Mouse (Mus musculus) naive thymus-derived CD4-positive, alpha-beta T cell, adult 2 months (primary cell): ENCODE measurements around the gene Bcl11a.

Experiments used
- DNase-seq: peaks from one replicate; pipeline ENCODE4 v3.0.0-alpha.2; 2011; ENCODE audit warnings: low read depth

Bcl11a gene

DNA sequence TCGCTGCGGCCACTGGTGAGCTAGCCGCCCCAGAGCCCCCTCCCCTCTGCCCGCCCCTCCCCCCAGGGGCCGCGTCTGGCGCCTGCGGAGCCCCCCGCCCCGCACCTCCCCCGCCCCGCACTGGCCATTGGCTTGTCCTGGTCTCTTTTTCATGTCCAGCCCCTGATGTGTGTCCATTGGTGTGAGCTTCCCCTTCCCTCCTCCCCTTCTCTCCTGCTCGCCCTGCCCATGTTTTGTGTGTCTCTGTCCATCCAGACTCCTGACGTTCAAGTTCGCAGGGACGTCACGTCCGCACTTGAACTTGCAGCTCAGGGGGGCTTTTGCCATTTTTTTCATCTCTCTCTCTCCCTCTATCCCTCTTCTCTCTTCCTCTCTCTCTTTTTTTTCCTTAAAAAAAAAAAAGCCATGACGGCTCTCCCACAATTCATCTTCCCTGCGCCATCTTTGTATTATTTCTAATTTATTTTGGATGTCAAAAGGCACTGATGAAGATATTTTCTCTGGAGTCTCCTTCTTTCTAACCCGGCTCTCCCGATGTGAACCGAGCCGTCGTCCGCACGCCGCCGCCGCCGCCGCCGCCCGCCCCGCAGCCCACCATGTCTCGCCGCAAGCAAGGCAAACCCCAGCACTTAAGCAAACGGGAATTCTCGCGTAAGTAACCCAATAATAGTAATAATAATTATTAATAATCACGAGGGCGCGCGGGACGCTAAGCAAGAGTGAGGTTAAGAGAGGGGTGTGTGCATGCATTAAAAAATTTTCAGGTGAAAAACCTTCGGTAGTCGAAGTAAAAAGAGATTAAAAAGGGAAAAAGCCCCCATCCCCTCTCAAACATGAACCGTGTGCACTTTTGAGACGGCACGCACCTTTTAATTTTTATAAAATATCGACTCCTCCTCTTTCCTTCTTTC, at the start of gene Bcl11a:
Bcl11a (plus strand) TSS at position 262 of the 911 bp plus-strand sequence.
- DNase-seq, result no peak

DNA sequence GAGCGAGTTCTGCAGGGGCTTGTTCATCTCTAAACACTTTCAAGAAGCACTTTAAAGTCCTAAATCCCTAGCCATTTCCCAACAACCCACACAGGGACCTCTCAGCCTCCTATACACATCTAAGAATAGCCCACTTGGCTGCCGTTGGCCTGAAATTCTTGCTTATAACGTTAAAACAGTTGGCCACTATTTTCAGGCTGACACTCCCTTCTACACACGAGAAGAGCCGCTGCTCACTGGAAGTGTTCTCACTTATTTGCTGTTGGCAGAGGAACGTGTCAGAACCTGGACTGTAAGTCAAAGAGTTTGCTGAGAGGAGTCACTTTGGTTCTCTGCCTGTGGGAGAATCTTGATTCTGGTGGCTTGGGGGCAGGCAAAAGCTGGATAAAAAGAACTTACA, 33.8 kb upstream of the Bcl11a start:
- DNase-seq, result no peak

DNA sequence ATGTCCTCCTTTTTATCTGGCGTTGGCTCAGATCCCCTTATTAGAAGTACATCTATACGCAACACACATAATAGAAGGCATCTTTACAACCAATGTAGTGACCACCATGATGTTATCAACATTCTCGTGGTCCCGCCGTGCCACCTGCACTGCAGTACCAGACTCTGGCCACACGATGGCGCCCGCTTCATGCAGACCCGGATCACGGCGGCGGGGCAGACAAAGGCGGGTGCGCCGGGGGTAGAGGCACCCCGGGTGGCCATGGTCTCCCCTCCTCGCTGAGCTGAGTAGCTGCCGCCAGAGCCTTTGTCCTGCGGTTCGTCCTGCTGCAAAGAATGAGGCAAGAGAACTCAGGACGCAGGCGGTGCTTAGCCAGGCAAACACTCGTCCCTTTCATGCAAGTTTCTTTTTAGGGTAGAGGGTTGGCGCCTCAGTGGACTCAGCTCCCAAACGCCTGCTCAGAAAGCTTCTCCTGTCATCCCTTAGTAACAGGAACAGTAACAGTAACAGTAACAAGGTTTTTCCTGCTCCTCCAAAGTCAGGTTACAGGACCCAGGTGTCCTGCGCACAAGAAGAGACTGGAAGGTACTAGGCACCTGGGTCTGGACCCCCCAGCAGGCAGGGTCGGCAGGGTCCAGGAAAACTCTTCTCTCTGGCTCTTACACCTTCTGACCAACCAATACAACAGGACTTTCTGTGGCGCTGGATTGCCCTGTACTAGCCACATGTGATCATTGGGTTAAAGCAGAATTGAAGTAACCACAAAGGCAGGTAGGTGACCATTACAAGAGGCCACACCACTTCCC, 28.4 kb upstream of the Bcl11a start:
- peak; percentile 68 for DNase-seq

DNA sequence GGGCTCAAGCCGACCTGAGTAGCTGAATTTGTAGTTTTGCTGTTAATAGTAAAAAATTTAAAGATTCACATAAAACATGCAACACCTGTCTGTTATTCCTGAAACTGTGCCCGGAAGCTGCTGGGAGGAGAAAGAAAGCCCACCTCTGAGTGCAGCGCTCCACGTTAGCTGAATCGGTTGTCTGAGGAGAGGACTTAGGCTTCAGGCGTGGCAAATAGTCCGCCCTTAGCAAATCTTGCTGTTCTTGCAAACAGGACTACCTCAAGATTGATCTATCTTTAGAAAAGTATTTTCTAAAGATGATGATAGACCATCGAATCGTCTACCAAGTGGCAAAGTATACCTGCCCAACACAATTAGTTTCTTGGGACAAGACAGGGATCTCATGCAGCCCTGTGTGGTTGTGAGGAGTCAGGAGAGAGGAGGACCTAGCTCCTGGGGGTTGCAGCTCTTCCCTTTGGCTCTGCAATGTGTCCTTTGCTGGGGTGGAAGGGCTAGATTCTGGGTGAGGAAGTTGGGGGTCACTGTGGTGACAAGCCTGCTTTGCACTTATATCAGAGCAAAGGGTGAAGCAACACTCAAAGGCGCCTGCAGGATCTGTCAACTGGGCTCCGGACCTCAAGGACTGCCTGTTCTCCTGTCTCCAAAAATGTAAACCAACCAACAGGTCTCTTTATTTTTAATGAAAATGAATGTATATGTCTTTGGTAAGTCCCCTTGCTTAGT, 27.7 kb upstream of the Bcl11a start:
- DNase-seq, result no peak

DNA sequence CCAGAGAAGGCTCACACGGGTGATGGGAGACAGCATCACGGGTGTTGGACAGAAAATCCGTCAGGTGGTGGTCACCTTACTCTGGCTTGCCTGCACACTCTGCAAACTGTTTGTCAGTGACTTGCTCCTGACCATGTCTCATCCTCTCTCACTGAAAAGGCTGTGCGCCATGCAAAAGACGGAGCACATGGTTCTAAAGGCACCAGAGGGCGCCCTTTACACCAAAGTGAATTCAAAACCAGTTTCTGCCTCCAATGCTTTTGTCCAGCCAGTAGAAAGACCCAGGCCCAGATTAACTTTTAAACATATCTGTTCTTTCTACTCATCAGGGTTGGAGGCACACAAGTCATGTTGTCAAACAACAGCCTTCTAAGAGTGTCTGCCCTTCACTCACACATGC, 25.0 kb upstream of the Bcl11a start:
- no peak for DNase-seq

DNA sequence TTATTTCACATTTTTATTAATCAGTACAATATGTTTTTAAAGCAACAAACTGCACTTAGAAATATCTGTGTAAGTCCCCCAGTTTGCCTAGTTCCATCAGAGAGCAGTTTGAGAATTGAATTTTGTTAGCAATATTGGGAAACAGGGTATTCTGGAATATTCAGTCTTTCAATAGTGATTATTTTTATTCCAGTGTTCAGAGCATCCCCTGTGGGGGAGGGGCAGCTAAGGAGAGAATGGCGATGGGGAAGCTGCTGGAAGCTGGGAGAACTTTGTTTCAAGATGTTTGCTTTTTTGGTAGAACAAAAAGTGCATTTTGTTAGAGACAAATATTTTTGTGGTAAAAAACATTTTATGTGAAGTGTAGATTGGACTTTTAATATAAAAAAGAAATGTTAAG, 18.7 kb upstream of the Bcl11a start:
- no peak for DNase-seq

DNA sequence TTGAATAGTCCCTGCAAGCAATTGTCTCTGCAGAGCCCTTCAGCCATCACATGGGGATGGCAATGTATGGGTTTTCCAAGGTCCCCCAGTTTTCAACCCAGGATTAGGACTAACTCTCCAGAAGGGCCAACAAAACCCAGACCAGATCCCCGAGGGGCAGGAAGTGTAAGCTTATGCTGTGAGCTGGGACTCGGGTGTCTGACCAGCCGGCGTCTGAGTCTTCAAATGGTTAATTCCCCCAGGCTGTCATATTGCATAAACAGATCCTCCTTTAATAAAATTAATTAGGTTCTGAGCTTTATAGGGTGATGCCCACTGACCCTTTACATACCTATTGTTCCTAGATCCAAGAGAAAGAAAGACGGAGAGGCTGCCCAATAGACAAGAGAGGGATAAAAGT, 17.4 kb upstream of the Bcl11a start:
- DNase-seq, result no peak

DNA sequence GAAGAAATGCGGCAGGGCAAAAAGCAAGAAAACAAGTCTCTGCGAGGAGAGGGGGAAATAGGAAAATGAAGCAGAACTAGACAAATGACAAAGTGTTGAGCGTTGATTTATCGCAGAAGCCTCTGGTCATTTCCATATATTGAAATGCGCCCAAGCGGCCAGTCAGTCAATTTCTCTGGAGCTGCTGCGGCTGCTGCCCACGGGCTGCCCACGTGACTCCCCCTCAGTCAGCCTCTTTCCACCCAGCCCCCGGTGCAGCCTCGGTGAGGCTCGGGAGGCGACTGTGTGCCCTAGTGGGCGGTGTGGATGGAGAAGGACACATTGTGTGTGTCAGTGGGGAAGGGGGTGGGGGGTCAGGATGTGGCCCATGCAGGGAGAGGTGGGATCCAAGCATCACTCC, 16.0 kb upstream of the Bcl11a start:
- DNase-seq, result no peak

DNA sequence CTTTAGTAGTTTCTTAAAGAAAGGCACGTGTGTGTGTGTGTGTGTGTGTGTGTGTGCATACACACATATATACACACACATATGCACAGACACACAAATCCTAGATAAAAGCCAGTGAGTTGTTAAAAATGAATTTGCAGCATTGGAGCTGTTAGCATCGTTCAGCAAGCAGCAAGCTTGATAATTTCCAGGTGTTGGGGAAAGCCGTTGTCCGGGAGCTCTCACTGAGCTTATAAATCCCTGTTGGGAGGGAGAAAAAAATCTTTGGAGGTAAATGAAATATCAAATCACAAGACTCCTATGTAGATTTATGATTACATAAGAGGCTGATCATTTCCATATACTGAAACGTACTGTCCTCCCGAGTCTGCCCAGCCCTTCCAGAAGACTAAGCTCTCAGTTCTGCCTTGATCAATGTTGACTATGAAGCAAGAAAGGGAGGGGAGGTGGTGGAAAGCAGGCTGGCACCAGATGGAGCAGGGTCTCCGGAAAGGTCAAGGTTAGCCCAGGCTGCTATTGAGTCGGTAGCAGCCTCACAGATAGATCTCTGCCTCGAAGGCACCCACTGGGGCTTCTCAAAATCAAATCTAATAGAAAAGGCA, 15.3 kb upstream of the Bcl11a start:
- DNase-seq, result no peak

DNA sequence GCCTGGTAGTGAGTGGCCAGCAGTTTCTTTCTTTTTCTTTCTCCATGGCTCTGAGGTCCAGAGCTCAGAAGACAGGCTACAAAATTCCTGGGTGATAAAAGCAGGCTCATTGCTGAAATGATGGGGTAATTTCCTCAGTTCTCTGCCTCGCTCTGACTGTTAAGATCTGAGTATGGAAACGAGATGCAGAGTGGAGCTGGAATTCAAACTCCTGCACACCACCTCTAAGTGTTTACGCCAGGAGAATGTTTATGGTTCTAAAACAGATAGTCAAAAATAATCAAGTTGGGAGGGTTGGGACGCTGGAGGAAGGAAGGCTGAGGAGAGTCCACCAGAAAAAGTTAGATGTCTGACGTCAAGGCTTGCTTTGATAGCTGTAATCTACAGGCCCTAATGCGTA, 13.6 kb upstream of the Bcl11a start:
- DNase-seq, result no peak

DNA sequence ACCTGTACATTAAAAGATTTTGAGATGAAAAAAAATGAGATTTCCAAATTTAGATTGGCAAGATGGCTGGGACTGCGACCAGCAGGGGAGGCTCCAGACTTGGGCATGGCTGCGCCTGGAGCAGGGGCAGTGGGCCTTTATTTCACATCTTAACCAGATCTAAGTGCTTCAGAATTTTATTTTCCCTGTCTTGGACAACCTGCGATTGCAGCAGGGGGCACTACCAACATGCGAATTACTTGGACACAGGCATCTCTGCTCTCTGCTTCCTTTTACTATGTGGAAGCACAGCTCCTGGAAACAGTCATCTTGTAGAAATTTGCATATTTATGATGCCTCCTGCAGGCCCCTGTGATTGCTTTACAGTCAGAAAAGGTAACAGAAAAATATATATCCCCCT, 12.5 kb upstream of the Bcl11a start:
- no peak for DNase-seq

DNA sequence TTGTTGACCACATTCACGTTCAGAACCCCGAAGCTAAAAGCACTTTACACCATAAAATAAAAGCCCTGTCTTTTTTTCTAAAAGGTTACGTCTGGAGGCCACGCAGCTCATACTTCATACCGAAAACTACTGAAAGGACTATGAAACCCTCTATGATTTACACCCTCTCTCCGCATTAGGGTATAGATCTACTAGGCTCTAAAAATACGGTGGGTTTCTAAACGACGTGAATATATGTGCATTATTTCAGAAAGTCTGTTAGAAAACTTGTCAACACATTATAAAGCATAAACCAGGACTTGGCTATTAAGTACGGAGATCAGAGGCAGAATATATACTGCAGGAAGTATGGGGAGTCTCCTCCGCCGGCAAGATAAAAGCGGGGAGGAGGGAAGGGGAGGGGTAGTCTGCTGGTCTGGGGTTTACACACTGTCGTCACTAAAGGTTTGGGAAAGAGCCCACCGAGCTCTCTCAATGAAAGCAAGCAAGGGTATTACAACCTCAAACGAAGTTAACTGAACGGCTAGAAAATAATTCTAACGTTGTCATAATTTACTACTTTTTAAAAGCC, 3.8 kb upstream of the Bcl11a start:
- DNase-seq, result peak; percentile 32

DNA sequence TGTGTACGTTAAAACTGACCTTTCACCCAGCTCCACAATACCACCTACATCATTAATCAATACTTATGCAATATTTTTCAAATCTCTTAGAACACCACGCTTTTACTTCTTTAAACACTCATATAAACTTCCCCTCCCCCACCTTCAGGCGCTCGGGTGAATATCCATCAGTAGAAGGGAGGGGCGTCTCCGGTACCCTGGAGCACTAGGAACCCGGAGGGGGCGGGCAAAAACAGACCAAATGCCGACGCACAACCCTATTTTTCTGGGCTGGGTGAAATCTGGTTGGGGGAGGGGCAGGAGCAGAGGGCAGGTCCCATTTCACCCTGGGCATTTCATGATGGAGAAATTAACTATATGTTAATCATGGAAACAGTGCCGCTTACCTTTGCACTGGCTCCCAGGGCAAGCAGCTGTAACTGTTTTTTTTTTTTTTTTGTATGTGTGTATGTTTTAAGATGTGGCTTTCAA, 3.2 kb upstream of the Bcl11a start, which contains the start of gene A830031A19Rik:
A830031A19Rik (minus strand) TSS at position 421 of the 471 bp plus-strand sequence.
- peak; percentile 21 for DNase-seq

DNA sequence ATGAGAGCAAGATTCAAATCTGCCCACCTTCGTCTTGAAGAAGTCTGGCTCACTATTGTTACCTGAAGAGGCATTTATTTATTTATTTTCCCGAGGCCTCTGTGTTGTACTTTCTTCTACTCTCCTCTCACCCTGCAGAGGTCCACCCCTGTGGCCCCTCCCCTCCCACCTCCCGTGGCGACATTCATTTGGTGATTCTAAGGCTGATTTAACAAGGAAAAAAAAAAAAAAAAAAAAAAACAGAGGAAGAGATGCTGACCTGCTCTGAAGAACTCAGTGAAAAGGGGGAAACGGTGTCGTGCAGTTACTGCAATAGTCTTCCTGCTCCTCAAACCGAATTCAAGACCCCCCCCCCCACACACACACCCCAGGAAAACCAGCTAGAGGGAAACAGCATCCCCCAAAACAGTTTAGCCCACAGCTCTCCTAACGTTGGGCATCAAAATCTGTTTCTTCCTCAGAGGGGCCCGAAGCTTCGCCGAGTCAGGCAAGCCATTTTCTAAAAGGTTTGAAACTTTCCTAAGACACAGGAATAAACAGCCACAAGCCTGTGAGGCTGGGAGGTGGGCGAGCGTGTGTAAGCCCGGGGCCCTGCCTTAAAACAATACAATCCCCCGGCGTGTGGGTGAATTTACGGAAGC, 2.2 kb upstream of the Bcl11a start:
- DNase-seq, result peak; percentile 18

DNA sequence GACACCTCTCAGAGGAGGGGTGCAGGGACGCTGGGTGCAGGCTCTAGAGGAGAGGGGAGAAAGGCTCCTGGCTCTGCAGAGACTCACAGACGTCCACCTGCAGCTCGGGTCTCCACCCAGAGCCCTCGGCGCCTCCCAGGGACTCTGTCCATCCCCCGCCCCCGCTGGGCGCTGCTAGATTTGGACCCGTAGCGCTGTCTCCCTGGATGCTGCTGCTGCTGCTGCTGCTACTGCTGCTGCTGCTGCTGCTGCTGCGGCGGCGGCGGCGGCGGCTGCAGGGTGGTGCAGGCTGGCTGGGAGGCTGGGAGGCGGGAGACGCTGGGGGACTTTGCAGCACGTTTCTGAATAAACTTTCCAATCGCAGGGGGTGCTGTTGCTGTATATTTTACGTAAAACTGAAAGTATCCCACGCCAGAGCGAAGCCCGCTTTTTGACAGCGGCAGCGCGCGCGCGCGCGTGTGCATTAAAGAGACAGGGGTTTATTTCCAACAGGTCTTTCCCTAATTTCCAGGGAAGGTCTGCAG, 1.7 kb upstream of the Bcl11a start:
- peak; percentile 57 for DNase-seq

DNA sequence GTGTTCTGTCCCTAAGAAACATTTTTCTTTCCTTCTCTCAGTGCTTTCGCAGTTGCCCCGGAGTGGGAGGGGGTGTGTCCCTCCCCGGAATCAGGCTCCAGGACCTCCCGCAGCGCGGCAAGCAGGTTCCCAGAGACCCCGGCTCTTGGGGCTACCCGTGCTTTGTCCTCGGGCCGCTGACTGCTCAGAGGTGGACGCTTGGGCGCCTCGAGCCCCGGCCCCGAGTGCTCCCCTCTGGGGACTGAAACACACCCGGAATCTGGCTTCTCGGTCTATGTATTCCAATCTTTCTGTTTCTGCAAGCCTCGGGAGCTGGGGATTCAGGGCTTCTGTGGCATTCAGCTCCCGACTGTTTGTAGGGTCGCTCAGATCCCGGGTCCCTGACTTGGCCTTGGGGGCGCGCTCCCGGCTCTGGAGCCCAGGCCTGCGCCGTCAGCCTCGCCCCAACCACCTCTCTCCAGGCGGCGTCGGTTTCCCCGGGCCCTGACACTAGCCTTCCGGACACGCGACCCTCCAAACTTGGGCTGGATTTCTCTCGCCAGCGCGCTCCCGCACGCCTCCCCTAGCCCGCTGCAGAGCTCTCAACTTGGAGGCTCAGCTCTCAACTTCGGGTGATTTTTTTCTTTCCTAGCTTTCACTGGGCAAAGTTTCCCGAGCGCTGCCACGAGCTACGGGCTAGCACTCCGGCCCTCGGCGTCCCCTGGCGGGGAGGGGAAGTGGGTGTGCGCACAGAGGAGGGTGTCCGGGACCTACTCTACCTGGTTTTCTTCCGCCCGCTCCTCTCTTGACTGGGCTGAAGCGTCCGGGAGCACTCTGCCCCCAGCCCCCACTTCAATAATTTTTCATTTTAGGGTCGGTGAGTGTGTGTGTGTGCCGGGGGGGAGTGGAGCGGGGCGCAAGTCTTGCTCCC, 780 bp upstream of the Bcl11a start:
- DNase-seq, result peak; percentile 21

DNA sequence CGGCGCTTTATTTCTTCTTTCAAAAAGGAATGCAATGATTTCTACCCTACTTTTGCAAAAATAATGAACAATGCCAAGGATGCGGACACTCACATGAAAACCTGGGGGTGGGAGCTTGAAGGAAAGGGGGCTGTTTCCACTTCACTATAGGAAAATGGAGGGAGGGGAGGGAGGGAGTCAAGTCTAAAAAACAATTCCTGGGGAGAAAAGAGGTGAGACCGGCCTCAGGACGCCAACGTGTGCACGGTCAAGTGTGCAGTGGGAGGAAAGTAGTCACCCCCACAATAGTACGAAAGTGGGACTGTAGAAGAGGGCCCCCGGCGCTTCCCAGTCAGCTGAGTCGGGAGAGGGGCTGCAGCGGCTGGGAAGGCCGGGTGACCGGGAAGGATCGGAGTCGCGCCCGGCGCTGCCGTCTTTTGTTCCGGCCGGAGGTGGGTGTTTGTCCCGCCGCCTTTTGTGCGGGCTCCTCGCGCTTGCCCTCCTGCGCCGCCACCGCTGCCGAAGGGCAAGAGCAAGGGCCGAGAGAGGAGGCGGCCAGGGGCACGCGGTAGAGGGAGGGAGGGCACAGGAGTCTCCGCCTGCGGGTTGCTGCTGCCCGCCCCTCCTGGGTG, 955 bp downstream of the Bcl11a start:
- peak; percentile 15 for DNase-seq

DNA sequence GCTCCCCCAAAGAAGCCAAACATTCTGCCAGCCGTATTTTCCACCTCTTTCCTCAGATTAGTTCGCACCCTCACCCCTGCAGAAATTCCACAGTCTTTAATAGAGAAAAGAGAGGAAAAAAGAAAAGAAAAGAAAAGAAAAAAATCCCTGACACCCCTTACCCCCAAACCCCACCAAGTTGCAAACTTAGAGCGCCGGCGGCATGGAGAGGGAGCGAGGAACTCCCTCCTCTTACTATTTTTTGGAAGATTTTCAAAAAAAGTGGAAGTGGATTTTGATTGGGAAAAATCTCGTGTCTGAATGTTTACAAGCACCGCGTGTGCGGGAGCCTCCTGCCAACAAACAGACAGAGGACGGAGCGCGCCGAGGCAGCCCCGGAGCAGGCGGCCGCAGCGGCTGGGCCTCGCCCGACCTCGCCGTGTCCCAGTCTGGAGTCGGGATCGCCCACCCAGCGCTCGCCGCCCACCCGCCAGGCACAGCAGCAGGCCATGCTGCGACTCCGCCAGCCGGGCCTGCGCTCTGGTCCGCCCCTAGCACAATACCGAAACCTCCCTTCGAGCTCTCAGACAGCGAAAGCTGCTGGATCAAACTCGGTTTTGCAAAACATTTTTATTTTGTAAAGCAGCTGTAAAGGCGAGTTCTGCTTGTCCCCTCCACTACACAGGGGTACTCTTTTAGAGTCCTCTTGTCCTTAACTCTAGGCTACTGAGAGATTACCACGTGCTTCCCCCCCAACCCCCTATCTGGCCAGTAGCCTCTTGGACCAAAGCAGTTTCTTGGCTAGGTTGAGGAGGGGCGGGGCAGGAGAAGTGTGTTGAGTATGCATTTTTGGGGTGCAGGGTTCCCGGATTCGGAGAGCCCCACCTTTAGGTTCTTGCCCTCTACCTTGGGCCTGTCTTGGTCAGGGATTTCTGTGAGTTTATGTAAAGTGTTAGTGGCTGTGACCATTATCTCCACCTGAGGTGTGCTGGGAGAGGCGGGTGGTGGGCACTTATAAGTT, 1.8 kb downstream of the Bcl11a start:
- peak; percentile 19 for DNase-seq
